Mouse (Mus musculus) forebrain, embryonic 14.5 days (tissue): ENCODE measurements at regions not wholly inside any gene's neighbourhood (a gene's known extent, or its start where the extent isn't known, plus 50 kb on each side); places are given as distances from the start of the nearest gene placed in this dataset.
A peak's percentile ranks its signal among the peaks of the same experiment; 100 is the strongest.
"Not testable (repeated sequence)": the region's sequence is repeated elsewhere in the genome, so short reads cannot be mapped to it uniquely, and the experiment has no call there.

ENCODE experiments used
- ATAC-seq: fragments of 200-750 bp; cut with Nextera tagmentation; 2 replicates; pipeline ENCODE4 v1.8.0; 2017; ENCODE audit warnings: mild to moderate bottlenecking, moderate library complexity
- DNase-seq: peaks from one replicate; pipeline ENCODE4 v3.0.0-alpha.2; 2015; ENCODE audit warnings: low spot score
- H3K27ac ChIP-seq: fragments of 300-500 bp; sonication (generic); 2 replicates; pipeline ENCODE4 v1.5.1; 2014; ENCODE audit warnings: low read depth, mild to moderate bottlenecking, control low read depth, low read length, moderate library complexity
- H3K27me3 ChIP-seq: fragments of 300-500 bp; sonication (generic); replicated peaks from 2 replicates; pipeline ENCODE4 v1.6.1; 2014; ENCODE audit warnings: low read length, control low read depth, mixed read lengths; ENCODE audit not compliant: control insufficient read depth, insufficient read depth
- H3K36me3 ChIP-seq: fragments of 300-500 bp; sonication (generic); 2 replicates; pipeline ENCODE4 v1.6.1; 2014; ENCODE audit warnings: low read length, control low read depth; ENCODE audit not compliant: control insufficient read depth, insufficient read depth
- H3K4me1 ChIP-seq: fragments of 300-500 bp; sonication (generic); 2 replicates; pipeline ENCODE4 v1.6.1; 2014; ENCODE audit warnings: antibody characterized with exemption, low read length, control low read depth; ENCODE audit not compliant: control insufficient read depth, insufficient read depth
- H3K4me2 ChIP-seq: fragments of 300-500 bp; sonication (generic); 2 replicates; pipeline ENCODE4 v1.6.1; 2014; ENCODE audit warnings: mild to moderate bottlenecking, control low read depth, low read length
- H3K4me3 ChIP-seq: fragments of 300-500 bp; sonication (generic); 2 replicates; pipeline ENCODE4 v1.5.1; 2014; ENCODE audit warnings: low read depth, low read length, control low read depth
- H3K9ac ChIP-seq: fragments of 300-500 bp; sonication (generic); 2 replicates; pipeline ENCODE4 v1.6.1; 2014; ENCODE audit warnings: mild to moderate bottlenecking, low read length, control low read depth, moderate library complexity
- H3K9me3 ChIP-seq: fragments of 300-500 bp; sonication (generic); replicated peaks from 2 replicates; pipeline ENCODE4 v1.6.1; 2016; ENCODE audit warnings: low read length, control low read depth, mixed read lengths; ENCODE audit not compliant: control insufficient read depth
- WGBS: fragments of 180-500 bp; shearing (Covaris S2); extraction: QIAGEN DNeasy Blood & Tissue Kit; methylation state at CpG from one replicate; pipeline ENCODE4 v1.1.7; 2014; 5-methylcytosine and 5-hydroxymethylcytosine counted together

- no peaks in the 10 kb centered on the region for H3K4me1 ChIP-seq
Measured at GRCm38 (mm10) chr14:102793753-102794152, 188.7 kb downstream of the Kctd12 start.

DNA sequence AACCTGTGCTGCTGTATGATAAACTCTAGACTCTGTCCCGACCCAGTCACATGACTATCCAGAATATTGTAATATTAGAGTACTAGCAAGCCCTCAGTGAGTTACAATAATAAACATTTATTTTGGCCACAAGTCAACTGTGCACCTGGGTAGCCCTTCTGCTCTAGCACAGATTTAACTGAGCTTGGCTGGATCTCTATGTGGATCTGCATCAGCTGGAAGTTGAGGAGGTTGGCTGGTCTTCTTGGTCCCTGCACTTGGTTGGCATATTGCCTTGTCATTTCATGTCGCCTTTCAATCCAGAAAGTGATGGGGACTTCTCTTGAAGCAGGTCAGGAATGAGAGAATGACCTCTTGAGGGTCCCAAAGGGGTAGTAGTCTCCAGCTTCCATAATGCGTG, 191.5 kb downstream of the Kctd12 start:
- WGBS = 86% methylated on average over 3 of the region's 3 CpGs
- Histone ChIP-seq H3K9ac (no peak overlapping the region), H3K9me3 (no peaks in the 10 kb centered on the region), H3K4me3 (no peak overlapping the region), H3K4me2 (no peak overlapping the region), H3K36me3 (no peaks in the 10 kb centered on the region), H3K27me3 (no peaks in the 10 kb centered on the region), H3K4me1 (no peaks in the 10 kb centered on the region), H3K27ac (no peak overlapping the region)
- DNase-seq = no peak
- ATAC-seq = no peak

More at GRCm38 (mm10) chr14:102793753-102794152, 188.7 kb downstream of the Kctd12 start:
- 92% methylated on average over 7 of the region's 7 CpGs for WGBS
- H3K9me3 ChIP-seq = no peaks in the 10 kb centered on the region
- no peak for DNase-seq
- no peak overlapping the region for H3K4me3 ChIP-seq
- no peaks in the 10 kb centered on the region for H3K36me3 ChIP-seq
- no peak overlapping the region for H3K4me2 ChIP-seq
- H3K9ac ChIP-seq = no peak overlapping the region
- H3K27me3 ChIP-seq = no peaks in the 10 kb centered on the region
- no peak overlapping the region for H3K27ac ChIP-seq
- ATAC-seq = no peak

DNA sequence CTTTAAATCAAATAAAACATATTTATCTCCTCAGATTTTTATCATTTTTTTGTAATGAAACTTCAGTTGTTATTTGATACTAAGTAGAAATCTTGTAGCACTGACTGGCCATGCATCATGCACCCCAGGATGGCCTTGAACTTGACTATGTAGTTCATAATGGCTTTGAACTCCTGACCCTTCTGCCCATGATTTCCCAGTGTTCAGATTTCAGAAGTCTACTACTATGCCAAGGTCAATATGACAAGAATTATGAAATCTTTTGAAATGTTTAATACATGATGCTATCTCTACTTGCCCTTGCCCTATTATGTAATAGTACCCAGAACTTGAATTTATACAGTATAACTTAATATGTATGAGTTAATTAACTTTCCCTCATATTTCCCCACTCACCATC, 200.2 kb downstream of the Kctd12 start:
- DNase-seq = no peak
- H3K9me3 ChIP-seq = no peaks in the 10 kb centered on the region
- no peak overlapping the region for H3K9ac ChIP-seq
- H3K36me3 ChIP-seq = no peaks in the 10 kb centered on the region
- no peak for ATAC-seq
- no peak overlapping the region for H3K4me3 ChIP-seq
- no peak overlapping the region for H3K4me2 ChIP-seq
- no peaks in the 10 kb centered on the region for H3K4me1 ChIP-seq
- H3K27ac ChIP-seq = no peak overlapping the region
- H3K27me3 ChIP-seq = no peaks in the 10 kb centered on the region

- Histone ChIP-seq H3K27ac (no peak overlapping the region), H3K4me1 (no peaks in the 10 kb centered on the region), H3K9me3 (no peaks in the 10 kb centered on the region), H3K9ac (no peak overlapping the region), H3K4me3 (no peak overlapping the region), H3K36me3 (no peaks in the 10 kb centered on the region), H3K27me3 (no peaks in the 10 kb centered on the region), H3K4me2 (no peak overlapping the region)
- 76% methylated on average over 3 of the region's 3 CpGs for WGBS
- DNase-seq (no peak), ATAC-seq (no peak)
Measured at GRCm38 (mm10) chr14:102769716-102770115, 212.7 kb downstream of the Kctd12 start.

DNA sequence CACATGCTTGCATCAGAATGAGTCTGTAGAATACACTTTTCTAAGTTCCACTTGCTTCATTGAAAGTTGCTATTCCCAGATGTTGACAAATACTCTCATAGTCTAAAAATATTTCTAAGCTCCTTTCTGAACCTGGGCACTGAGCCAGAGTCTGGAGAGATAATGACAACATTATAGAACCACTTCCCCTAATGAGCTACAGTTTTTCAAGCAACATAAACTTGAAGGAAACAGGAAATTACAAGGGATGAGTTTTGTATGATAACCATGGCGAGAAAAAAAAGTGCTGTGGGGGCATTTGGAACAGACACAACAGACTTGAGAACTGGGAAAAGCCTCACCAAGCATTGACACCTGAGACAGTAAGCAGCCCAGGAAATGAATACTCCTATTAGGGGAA, 233.8 kb downstream of the Kctd12 start:
- Histone ChIP-seq H3K9ac (no peak overlapping the region), H3K36me3 (no peaks in the 10 kb centered on the region), H3K27me3 (no peaks in the 10 kb centered on the region), H3K27ac (no peak overlapping the region), H3K4me1 (no peaks in the 10 kb centered on the region), H3K4me2 (no peak overlapping the region), H3K4me3 (no peak overlapping the region), H3K9me3 (no peaks in the 10 kb centered on the region)
- no peak for ATAC-seq
- DNase-seq = peak; percentile 11
- 60% methylated on average over 1 of the region's 1 CpGs for WGBS

DNA sequence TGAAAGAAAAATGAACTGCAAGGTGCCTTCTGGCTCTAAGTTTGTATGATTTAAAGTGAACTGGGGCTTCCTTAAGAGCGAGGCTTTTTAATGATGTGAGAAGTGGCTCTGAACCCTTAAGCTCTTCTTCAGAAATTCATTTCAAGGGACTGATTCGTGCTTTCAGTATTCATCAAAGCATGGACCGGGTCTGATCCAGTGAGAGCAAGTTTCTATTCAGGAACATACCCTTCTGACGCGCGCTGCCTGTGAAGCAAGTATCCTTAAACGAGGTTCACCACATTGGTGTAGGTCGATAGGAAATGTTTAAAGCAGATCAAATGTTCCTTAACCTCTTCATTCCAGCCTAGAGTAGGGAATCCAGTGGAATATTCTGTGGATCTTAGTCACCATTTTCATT, 240.1 kb downstream of the Kctd12 start:
- no peak overlapping the region for H3K27ac ChIP-seq
- H3K4me2 ChIP-seq = no peak overlapping the region
- no peaks in the 10 kb centered on the region for H3K4me1 ChIP-seq
- no peaks in the 10 kb centered on the region for H3K27me3 ChIP-seq
- no peak for DNase-seq
- WGBS = 79% methylated on average over 8 of the region's 8 CpGs
- no peaks in the 10 kb centered on the region for H3K9me3 ChIP-seq
- no peak overlapping the region for H3K4me3 ChIP-seq
- no peaks in the 10 kb centered on the region for H3K36me3 ChIP-seq
- H3K9ac ChIP-seq = no peak overlapping the region
- no peak for ATAC-seq

DNA sequence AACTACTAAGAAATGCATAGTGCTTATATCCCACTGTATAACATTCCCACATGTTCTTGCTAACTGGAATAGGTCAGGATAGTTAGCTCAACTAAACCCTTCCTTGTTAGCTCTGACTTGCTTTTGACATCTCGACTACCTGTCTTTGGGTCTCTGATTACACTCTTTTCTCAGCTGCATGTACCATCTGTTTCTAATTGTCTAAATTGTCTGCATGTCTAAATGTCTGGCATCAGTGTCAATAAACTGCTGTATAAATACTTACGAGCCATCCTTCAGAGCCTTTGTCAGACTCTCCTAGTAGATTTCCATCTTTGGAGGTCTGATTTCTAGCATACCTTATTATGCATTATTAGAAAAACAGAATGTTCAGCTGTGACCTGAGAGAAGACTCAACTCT, 245.8 kb downstream of the Kctd12 start:
- 78% methylated on average over 2 of the region's 2 CpGs for WGBS
- DNase-seq (no peak), ATAC-seq (no peak)
- Histone ChIP-seq H3K9ac (no peak overlapping the region), H3K36me3 (no peaks in the 10 kb centered on the region), H3K9me3 (no peaks in the 10 kb centered on the region), H3K4me2 (no peak overlapping the region), H3K4me1 (no peaks in the 10 kb centered on the region), H3K4me3 (no peak overlapping the region), H3K27ac (no peak overlapping the region), H3K27me3 (no peaks in the 10 kb centered on the region)

GRCm38 (mm10) chr14:102733718-102734117, 248.7 kb downstream of the Kctd12 start:
- H3K36me3 ChIP-seq, H3K9me3 ChIP-seq, DNase-seq, H3K4me1 ChIP-seq, H3K27ac ChIP-seq, H3K27me3 ChIP-seq, H3K4me2 ChIP-seq, H3K4me3 ChIP-seq, H3K9ac ChIP-seq, ATAC-seq: not testable (repeated sequence)
- WGBS = 91% methylated on average over 4 of the region's 4 CpGs

- 65% methylated on average over 5 of the region's 5 CpGs for WGBS
- Histone ChIP-seq H3K4me3 (no peak overlapping the region), H3K9ac (no peak overlapping the region), H3K36me3 (no peaks in the 10 kb centered on the region), H3K9me3 (no peaks in the 10 kb centered on the region), H3K4me1 (no peaks in the 10 kb centered on the region), H3K27ac (no peak overlapping the region), H3K27me3 (no peaks in the 10 kb centered on the region), H3K4me2 (no peak overlapping the region)
- ATAC-seq = no peak
- DNase-seq = peak; percentile 31
Measured at GRCm38 (mm10) chr14:102731746-102732145, 250.7 kb downstream of the Kctd12 start.

- no peaks in the 10 kb centered on the region for H3K36me3 ChIP-seq
- DNase-seq (no peak), ATAC-seq (no peak)
- WGBS = 55% methylated on average over 2 of the region's 2 CpGs
- no peak overlapping the region for H3K4me3 ChIP-seq
- no peaks in the 10 kb centered on the region for H3K4me1 ChIP-seq
- H3K27me3 ChIP-seq = no peaks in the 10 kb centered on the region
- no peak overlapping the region for H3K9ac ChIP-seq
- H3K27ac ChIP-seq = no peak overlapping the region
- H3K4me2 ChIP-seq = no peak overlapping the region
- H3K9me3 ChIP-seq = no peaks in the 10 kb centered on the region
Measured at GRCm38 (mm10) chr14:102722633-102723032, 259.8 kb downstream of the Kctd12 start.
